Mouse (Mus musculus) liver, postnatal 0 days (tissue): ENCODE measurements around the gene Atp4a. TPM values are rescaled to one million over a fixed set of nuclear protein-coding genes. Genes with fewer than 3 reads are reported as not detected.

Experiments used
- ATAC-seq: fragments of 200-750 bp; cut with Nextera tagmentation; 2 replicates; pipeline ENCODE4 v1.8.0; 2017; ENCODE audit warnings: mild to moderate bottlenecking, moderate library complexity
- DNase-seq: peaks from one replicate; pipeline ENCODE4 v3.0.0-alpha.2; 2016
- H3K27ac ChIP-seq: fragments of 300-500 bp; sonication (generic); 2 replicates; pipeline ENCODE4 v1.5.1; 2014; ENCODE audit warnings: antibody characterized with exemption, moderate library complexity, mild to moderate bottlenecking, low read depth
- H3K27me3 ChIP-seq: fragments of 300-500 bp; sonication (generic); 2 replicates; pipeline ENCODE4 v1.6.1; 2014; ENCODE audit warnings: low read length, control low read depth, mixed read lengths; ENCODE audit not compliant: insufficient read depth
- H3K36me3 ChIP-seq: fragments of 300-500 bp; sonication (generic); replicated peaks from 2 replicates; pipeline ENCODE4 v1.6.1; 2014; ENCODE audit warnings: mild to moderate bottlenecking, control low read depth, low read length, moderate library complexity, mixed read lengths; ENCODE audit not compliant: insufficient read depth
- H3K4me1 ChIP-seq: fragments of 300-500 bp; sonication (generic); 2 replicates; pipeline ENCODE4 v1.6.1; 2014; ENCODE audit warnings: antibody characterized with exemption, mild to moderate bottlenecking, control low read depth; ENCODE audit not compliant: insufficient read depth
- H3K4me2 ChIP-seq: fragments of 300-500 bp; sonication (generic); 2 replicates; pipeline ENCODE4 v1.6.1; 2014; ENCODE audit warnings: low read depth, mild to moderate bottlenecking, low read length, moderate library complexity, mixed read lengths
- H3K4me3 ChIP-seq: fragments of 300-500 bp; sonication (generic); 2 replicates; pipeline ENCODE4 v1.5.1; 2014; ENCODE audit warnings: low read depth, low read length
- H3K9ac ChIP-seq: fragments of 300-500 bp; sonication (generic); replicated peaks from 2 replicates; pipeline ENCODE4 v1.6.1; 2014; ENCODE audit warnings: mild to moderate bottlenecking, moderate library complexity
- H3K9me3 ChIP-seq: fragments of 300-500 bp; sonication (generic); 2 replicates; pipeline ENCODE4 v1.6.1; 2016; ENCODE audit warnings: mild to moderate bottlenecking, control low read depth, low read length, mixed read lengths
- CTCF ChIP-seq: sonication (generic); IDR thresholded peaks from 2 replicates; pipeline ENCODE4 v1.5.1; 2016; ENCODE audit warnings: antibody characterized with exemption, low read depth
- EP300 ChIP-seq: IDR thresholded peaks from 2 replicates; pipeline ENCODE4 v1.6.1; 2016; ENCODE audit warnings: antibody characterized with exemption, low read depth, mild to moderate bottlenecking
- WGBS: fragments of 180-500 bp; shearing (Covaris S2); extraction: QIAGEN DNeasy Blood & Tissue Kit; methylation state at CpG from one replicate; pipeline ENCODE4 v1.1.7; 2014; ENCODE audit not compliant: insufficient replicate concordance; 5-methylcytosine and 5-hydroxymethylcytosine counted together
- polyA plus RNA-seq: library from polyadenylated mRNA; unstranded; fragments of >200 nt; fragmentation: Nextera tagmentation; extraction: Ambion mirVana; gene quantifications from 2 replicates; pipeline ENCODE4 v1.2.1, GENCODE M21; 2015

Atp4a gene
- 1.1 and 1.6 TPM in 2 replicates for polyA plus RNA-seq

DNA sequence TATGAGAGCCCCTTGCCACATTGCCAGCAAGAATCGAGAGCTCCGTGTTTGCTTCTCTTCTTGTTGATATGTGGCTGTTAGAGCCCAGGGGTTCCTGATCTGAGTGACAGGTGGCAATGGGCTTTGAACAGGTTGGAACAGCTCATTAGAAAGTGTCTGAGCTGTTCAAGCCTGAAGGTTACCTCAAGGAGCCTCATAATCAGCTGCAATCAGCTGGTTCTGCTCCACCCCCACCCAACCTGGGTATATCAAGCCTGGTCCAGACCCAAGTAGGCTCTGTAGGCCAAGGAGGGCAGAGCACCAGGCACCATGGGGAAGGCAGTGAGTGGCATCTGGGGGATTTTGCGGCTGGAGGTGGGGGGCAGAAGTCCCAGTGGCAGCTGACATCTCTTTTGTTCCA lies at the start of gene Atp4a:
TSS of gene Atp4a (plus strand) at position 268 of the 400 bp plus-strand sequence.
- Histone ChIP-seq H3K4me3 (no peak within 1 kb of the TSS), H3K36me3 (no peaks in the 10 kb centered on the region), H3K4me1 (peaks cover 3% of the 10 kb centered on the region), H3K9me3 (no peaks in the 10 kb centered on the region), H3K9ac (no peak within 1 kb of the TSS), H3K4me2 (no peak within 1 kb of the TSS), H3K27me3 (no peaks in the 10 kb centered on the region), H3K27ac (no peak within 1 kb of the TSS)
- WGBS: 69% methylated on average over 3 of the region's 3 CpGs
- TF ChIP-seq CTCF: no peak
- TF ChIP-seq EP300: no peak
- ATAC-seq: no peak
- no peak for DNase-seq

DNA sequence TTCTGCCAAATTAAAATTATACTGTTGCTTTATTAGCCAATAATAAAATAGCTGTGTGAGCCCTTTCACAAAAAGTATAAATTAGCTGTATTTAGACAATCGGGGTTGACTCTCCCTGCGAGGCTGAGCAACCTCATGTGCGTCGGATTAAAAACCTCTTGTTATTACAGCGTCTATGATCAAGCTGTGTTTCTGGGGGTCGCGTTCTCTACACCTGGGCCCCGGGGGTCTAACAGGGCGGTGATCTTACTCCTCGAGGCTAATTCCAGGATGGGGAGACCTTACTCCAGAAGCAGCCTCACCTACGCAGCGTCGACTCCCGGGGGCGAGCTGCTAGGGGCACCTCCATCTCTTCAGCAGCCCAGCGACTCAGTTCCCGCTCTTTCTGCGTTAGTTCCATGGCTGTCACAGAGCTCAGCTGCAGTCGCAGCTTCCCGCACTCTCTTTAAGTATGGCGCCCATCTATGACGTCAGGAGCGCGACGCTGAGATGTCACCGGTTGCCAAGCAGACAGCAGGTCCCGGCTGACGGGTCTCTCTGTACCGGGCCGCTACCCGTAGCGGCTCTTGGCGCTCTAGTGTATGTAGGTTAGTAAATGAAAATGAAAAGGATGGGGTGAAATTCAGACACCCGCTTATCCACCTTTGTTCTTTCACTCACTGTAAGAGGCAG lies 47.3 kb upstream of the Atp4a start, which contains the start of gene Haus5:
TSS of gene Haus5 (minus strand) at position 466 of the 672 bp plus-strand sequence.
- DNase-seq: peak; percentile 96
- H3K9ac ChIP-seq: peak within 1 kb of the TSS; percentile 87
- ATAC-seq: peak; percentile 98
- H3K27ac ChIP-seq: peak within 1 kb of the TSS; percentile 36
- H3K4me1 ChIP-seq: peaks cover 9% of the 10 kb centered on the region
- peaks cover 26% of the 10 kb centered on the region; the same call in 1 of the 2 replicates for H3K36me3 ChIP-seq
- WGBS: 1% methylated on average over 34 of the region's 34 CpGs
- no peak; the same call in 1 of the 2 replicates for TF ChIP-seq EP300
- TF ChIP-seq CTCF: no peak
- H3K4me3 ChIP-seq: peak within 1 kb of the TSS; percentile 73
- no peaks in the 10 kb centered on the region for H3K27me3 ChIP-seq
- H3K4me2 ChIP-seq: peak within 1 kb of the TSS; percentile 96
- H3K9me3 ChIP-seq: no peaks in the 10 kb centered on the region

- TF ChIP-seq CTCF: no peak
- TF ChIP-seq EP300: no peak
- Histone ChIP-seq H3K4me3 (peak overlapping the region; percentile 73), H3K27me3 (no peaks in the 10 kb centered on the region), H3K4me2 (peak overlapping the region; percentile 96), H3K9ac (peak overlapping the region; percentile 87), H3K9me3 (no peaks in the 10 kb centered on the region), H3K4me1 (peaks cover 9% of the 10 kb centered on the region), H3K36me3 (peaks cover 21% of the 10 kb centered on the region; the same call in 1 of the 2 replicates), H3K27ac (0 out of 2 replicates have a peak overlapping the region, but pooled peaks have one; percentile 8)
- WGBS: 7% methylated on average over 11 of the region's 11 CpGs
- no peak for DNase-seq
- 0 out of 2 replicates have a peak, but pooled peaks have one; percentile 16 for ATAC-seq
Measured at GRCm38 (mm10) chr7:30665321-30665720, 46.7 kb upstream of the Atp4a start.

DNA sequence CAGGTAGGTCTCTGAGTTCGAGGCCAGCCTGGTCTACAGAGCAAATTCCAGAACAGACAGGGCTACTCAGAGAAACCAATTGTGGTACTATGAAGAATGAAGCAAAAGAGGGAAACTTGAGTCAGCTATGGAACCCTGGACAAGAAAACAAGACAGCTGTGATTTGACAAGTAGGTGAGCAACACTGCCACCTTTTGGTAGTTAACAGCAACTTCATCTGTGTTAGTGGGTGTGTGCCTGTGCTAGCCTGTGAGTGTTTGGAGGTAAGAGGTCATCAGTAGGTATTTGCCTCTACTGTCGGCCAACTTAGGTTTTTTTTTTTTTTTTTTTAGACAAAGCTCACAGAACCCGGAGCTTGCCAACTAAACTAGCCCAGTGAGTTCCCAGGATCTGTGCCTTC lies 42.8 kb upstream of the Atp4a start:
- WGBS: 17% methylated on average over 3 of the region's 3 CpGs
- no peak overlapping the region for H3K4me3 ChIP-seq
- no peak overlapping the region for H3K27ac ChIP-seq
- no peak overlapping the region for H3K4me2 ChIP-seq
- peaks cover 8% of the 10 kb centered on the region for H3K4me1 ChIP-seq
- H3K9ac ChIP-seq: no peak overlapping the region
- H3K27me3 ChIP-seq: no peaks in the 10 kb centered on the region
- no peaks in the 10 kb centered on the region for H3K9me3 ChIP-seq
- ATAC-seq (peak; percentile 53), DNase-seq (no peak)
- no peak for TF ChIP-seq EP300
- TF ChIP-seq CTCF: peak; percentile 78
- H3K36me3 ChIP-seq: no peaks in the 10 kb centered on the region

- no peak within 1 kb of the TSS for H3K27ac ChIP-seq
- ATAC-seq: no peak
- H3K4me3 ChIP-seq: no peak within 1 kb of the TSS
- no peaks in the 10 kb centered on the region for H3K9me3 ChIP-seq
- H3K27me3 ChIP-seq: no peaks in the 10 kb centered on the region
- 71% methylated on average over 9 of the region's 9 CpGs for WGBS
- no peak within 1 kb of the TSS for H3K4me2 ChIP-seq
- H3K36me3 ChIP-seq: no peaks in the 10 kb centered on the region
- DNase-seq: no peak
- no peak for TF ChIP-seq EP300
- no peak for TF ChIP-seq CTCF
- H3K9ac ChIP-seq: no peak within 1 kb of the TSS
- no peaks in the 10 kb centered on the region for H3K4me1 ChIP-seq
Measured at GRCm38 (mm10) chr7:30671480-30671879, 40.5 kb upstream of the Atp4a start, which contains the start of gene Pmis2. Pmis2 (minus strand) TSS chr7:30671605.

DNA sequence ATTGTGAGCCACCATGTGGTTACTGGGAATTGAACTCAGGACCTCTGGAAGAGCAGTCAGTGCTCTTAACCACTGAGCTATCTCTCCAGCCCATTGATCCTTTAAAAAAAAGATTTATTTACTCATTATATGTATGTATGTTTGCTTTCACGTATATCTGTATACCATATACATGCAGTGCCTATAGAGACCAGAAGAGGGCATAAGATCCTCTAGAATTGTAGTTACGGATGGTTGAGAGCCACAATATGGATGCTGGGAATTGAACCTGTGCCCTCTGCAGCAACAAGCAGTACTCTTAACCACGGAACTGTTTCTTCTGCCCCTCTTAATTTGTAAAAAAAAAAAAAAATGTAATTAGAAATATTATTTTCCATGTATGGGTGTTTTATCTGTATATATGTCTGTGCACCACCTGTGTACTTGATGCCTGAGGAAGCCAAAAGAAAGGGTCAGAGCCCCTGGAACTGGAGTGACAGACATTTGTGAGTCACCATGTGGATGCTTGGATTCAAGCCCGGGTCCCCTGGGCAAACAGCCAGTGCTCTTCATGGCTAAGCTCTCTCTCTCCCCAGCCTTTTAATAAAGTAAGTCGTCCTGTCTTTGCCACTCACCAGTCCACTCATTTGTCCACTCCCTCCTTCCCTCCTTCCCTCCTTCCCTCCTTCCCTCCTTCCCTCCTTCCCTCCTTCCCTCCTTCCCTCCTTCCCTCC lies 33.6 kb upstream of the Atp4a start:
- H3K4me1 ChIP-seq: no peaks in the 10 kb centered on the region
- no peak for DNase-seq
- no peak overlapping the region for H3K4me2 ChIP-seq
- no peaks in the 10 kb centered on the region for H3K36me3 ChIP-seq
- no peak overlapping the region for H3K27ac ChIP-seq
- no peak overlapping the region for H3K4me3 ChIP-seq
- TF ChIP-seq EP300: no peak
- TF ChIP-seq CTCF: peak; percentile 40
- no peak for ATAC-seq
- WGBS: 67% methylated on average over 5 of the region's 5 CpGs
- H3K9ac ChIP-seq: no peak overlapping the region
- H3K9me3 ChIP-seq: no peaks in the 10 kb centered on the region
- H3K27me3 ChIP-seq: no peaks in the 10 kb centered on the region
